Mouse (Mus musculus): ENCODE measurements around the gene Haus3.

- TF ChIP-seq CTCF (conservative IDR thresholded peaks at IDR 0.05; ENCODE audit: low read length) = no peak
- no peak for TF ChIP-seq POU5F1 (IDR thresholded peaks at IDR 0.05; ENCODE audit: borderline replicate concordance, low read length)
- TF ChIP-seq NANOG (IDR thresholded peaks at IDR 0.05; ENCODE audit: borderline replicate concordance, low read length) = no peak
Measured at GRCm38 (mm10) chr5:34148476-34148875, 20.9 kb downstream of the Haus3 start.

All from E14TG2a.4 (cell line).